Mouse (Mus musculus): ENCODE measurements around the gene Ccl27a. TPM values are rescaled to one million over a fixed set of nuclear protein-coding genes. Genes with fewer than 3 reads are reported as not detected.

Gene Ccl27a
- total RNA-seq (2023) = 8.2 TPM

DNA sequence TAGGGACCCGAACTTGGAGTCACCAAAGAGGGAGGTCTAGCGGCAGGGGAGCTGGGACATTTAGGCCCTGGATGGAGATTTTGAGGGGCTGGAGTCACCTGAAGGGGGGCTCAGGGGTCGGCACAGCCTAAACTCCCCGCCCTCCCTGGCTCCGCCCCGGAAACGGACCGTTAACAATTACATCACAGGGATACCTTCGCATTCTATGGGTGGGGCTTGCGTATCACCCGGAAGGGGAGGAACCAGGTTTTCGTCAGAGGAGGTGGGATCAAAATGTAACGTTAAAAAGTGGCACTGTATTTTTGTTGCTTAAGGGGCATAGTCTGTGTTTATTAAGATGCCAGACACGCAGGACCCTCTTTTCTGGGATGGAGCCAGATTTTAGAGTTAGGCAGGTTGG is at the start of gene Ccl27a:
Gene Ccl27a (minus strand): TSS at position 246 of the 400 bp plus-strand sequence.

DNA sequence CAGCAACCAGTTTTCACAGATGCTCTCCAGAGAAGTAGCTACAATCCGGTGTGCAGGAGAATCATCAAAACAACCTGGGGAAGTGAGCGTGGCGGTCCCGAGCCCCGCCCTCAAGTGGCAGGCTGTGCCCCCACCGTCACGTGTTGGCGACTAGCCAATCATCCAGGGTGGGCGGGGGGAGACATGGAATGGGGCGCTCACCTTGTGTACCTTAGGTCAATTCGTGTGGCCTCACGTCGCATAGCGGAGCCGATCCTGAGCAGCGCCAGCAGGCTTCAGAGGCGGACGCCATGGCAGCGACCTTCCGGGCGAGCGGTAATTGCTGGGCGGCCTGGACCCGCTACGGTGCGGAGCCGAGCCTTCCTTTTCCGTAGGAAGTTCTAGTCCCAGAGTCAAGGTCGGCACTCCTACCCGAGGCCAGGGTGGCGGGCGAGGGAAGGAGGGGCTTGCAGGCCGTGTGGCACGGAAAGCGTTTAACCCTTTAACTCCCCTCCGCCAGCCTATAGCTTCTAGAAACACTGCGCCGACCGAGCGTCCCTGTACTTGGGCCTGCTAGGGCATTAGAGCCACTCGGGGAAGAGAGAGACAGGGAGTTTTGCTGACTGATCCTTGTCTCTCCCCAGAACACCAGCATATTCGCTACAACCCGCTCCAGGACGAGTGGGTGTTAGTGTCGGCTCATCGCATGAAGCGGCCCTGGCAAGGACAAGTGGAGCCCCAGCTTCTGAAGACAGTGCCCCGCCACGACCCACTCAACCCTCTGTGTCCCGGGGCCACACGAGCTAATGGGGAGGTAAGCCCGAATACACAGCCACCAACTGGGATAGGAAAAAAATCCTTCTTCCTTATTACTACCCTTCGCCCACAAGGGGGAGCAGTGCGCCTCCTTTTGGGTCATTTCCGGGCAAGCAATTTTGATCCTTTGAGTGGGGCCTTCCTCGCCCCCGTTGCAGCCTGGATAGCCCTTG is 18.4 kb downstream of the Ccl27a start, which contains the start of gene Sigmar1:
Gene Sigmar1 (minus strand): TSS at position 820 of the 968 bp plus-strand sequence.

DNA sequence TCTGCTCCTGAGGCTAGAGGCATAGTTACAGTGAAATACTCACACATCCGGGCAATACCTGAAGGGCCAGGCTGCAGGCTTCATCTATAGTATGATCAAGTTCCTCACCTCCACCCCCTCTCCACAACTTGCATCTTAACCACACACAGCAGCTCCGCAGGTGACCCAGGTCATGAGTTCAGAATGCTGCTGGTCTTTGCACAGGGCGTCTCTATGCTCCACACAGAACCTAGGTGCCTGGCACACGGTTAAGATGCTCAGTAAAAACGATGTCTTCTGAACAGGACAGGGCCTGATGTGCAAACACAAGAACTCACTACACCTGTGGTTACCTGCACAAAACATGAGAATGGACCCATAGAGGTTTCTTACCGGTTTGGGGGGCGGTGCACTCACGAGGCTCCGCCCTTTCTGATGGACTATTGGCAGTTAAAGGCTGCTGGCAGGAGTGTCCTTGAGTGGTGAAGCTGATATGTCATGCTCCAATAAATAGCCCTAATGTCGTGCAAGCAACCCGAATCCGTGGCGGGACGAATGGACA is 19.2 kb downstream of the Ccl27a start, which contains the start of gene Galt:
Gene Galt (plus strand): TSS at position 432 of the 541 bp plus-strand sequence.

DNA sequence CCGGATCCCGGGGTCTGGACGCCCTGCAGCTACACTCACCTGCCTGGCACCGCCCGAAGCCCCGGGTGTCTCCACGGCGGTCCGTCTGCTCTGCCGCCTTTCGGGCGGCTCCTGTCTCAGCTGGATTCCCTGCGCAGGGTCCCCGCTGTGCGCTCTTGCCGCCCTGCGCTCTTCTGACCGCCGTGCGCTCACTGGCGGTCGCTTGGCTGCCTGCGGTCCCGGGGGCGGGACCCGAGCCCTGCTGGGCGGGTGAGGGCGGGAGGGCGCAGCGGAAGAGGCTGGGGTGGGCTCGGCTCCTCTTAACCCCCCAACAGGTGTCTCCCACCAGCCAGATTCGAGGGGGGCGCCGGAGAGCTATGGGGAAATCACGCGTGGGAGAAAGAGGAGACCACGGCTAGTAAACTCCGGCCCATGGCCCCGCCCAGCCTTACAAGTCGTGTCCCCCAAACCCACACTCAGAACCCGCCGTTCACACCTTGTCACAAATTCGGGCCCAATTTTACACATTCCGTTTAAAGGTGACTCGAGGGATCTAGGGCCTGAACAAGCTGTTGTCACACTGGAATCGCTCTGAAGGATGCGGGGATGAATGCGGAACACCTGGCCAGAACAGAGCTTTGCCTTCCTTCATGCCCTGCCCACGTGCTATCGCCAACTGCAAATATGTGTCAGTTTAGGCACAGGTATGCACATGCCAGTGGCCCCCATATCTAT is 42.8 kb downstream of the Ccl27a start, which contains the start of gene Arid3c:
Gene Arid3c (minus strand): TSS at position 91 of the 714 bp plus-strand sequence.

DNA sequence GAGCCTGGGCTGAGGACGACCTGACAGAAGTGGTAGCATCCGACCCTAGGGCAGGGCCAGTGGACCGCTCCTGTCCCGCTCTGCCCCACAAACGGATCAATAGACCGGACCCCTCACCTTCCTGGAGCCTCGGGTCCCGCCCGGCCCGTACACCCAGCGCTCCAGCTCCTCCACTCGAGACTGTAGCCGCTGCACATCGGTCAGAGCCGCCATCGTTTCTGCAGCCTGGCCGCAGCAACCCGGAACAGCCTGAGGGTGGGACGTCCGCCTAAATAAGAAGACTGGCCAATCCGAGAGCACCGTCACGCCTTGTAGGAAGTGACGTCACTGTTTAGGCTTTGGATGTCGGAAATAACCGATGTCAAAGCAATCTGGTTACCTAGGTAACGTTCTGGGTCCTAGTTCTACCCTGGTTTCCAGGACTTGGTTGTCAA is 51.1 kb downstream of the Ccl27a start, which contains the start of gene Dctn3:
Gene Dctn3 (minus strand): TSS at position 253 of the 434 bp plus-strand sequence.

Other genes starting within 250 kb of the Ccl27a start
- 8.5 TPM for gene Fam219a, start 204.7 kb downstream of the Ccl27a start, total RNA-seq (2023)
- gene Dnaic1, start 204.5 kb downstream of the Ccl27a start, total RNA-seq (2023) = not detected
- gene Enho, start 133.9 kb downstream of the Ccl27a start, total RNA-seq (2023) = not detected
- not detected for gene Cntfr, start 77.2 kb downstream of the Ccl27a start, total RNA-seq (2023)
- 17.7 TPM for gene Il11ra1, start 74.3 kb downstream of the Ccl27a start, total RNA-seq (2023)
- gene Rpp25l, start 60.7 kb downstream of the Ccl27a start, total RNA-seq (2023) = 43.4 TPM
- 47.8 TPM for gene Dctn3, start 51.1 kb downstream of the Ccl27a start, total RNA-seq (2023)
- gene Arid3c, start 43.1 kb downstream of the Ccl27a start, total RNA-seq (2023) = not detected
- 63.2 TPM for gene Galt, start 19.0 kb downstream of the Ccl27a start, total RNA-seq (2023)
- gene Sigmar1, start 18.1 kb downstream of the Ccl27a start, total RNA-seq (2023) = 22.7 TPM
- gene Gm21541, start 129.4 kb upstream of the Ccl27a start, total RNA-seq (2023) = not detected
- not detected for gene Gm20878, start 167.3 kb upstream of the Ccl27a start, total RNA-seq (2023)
- not detected for gene Fam205a4, start 191.8 kb upstream of the Ccl27a start, total RNA-seq (2023)

Data from CD4-positive naive resting alpha-beta T cell, adult 57 days (primary cell).